Mouse (Mus musculus) right cerebral cortex, postnatal 4 days (tissue): ENCODE measurements around the gene Nlrx1.

Experiments used
- DNase-seq: peaks from one replicate; pipeline ENCODE4 v3.0.0-alpha.2; 2022

The Nlrx1 gene

DNA sequence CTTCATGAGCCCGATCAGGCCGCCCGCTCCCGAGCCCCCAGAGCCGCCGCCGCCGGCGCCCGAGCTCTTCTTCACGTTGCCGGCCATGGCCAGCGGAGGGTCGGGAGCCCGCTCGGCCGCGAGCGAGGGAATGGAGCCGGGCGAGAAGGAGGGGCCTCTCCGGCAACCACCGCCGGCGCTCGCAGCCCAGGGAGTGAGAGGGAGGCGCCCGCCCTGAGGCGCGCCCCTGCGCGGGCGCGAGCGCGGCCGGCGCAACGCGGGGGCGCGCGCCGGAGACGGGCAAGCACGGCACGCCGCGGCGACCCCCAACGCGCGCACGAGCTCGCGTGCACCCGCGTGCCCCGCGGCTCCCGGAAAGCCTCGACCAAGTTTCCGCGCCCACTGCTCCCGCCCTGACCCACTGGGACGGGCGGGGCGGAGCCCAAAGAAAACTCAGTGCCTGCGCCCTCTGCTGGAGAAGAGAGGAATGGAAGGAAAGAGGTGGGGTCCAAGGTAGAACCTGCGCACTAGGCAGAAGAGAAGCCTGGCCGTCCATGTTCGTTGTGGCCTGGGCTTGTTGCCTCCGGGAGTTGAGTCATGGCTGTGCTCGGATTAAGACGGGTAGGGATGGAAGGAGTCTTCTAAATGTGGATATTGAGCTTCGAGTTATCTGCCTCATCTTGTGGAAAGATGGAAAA, 34.5 kb downstream of the Nlrx1 start, which contains the start of gene Cbl:
Gene Cbl, minus strand, starts transcription at position 248 of the 677 bp plus-strand sequence.
- peak; percentile 98 for DNase-seq

DNA sequence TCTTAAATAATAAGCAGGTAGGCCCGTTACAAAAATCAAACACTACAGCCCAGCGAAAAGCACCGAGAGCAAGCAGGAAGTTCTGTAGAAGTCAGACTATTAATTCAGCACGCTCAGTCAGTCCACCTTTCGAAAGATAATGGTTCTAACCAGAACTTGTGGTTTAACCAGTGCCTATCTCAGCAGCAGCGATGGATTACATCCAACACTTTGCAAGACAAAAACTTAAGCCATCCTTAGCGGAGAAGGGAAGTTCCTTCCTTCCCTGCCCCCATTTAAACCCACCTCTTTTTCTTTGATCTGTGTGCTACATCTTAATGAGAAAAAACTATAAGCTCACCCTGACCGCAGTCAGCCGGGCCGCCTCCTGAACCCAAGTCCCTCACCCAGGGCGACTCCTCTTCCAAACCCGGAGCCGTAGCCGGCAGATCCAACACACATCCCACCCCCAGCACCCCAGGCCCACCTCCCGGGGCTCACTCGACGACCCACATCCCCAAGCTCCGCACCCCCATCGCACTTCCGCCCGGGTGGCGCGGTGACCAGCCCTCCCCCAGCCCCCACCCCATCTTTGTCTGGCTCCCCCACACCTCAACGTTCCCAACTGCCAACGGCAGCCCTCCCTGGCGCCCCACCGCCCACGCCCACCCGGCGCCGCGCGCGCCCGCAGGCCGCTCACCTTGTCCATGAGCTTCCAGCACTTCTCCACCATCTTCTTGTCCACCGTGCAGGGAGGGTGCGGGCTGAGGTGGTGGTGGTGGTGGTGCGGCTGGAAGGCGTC, 35.2 kb downstream of the Nlrx1 start:
- no peak for DNase-seq

GRCm38 (mm10) chr9:44231609-44232008, 36.8 kb downstream of the Nlrx1 start:
- DNase-seq, result no peak

GRCm38 (mm10) chr9:44225993-44226392, 42.4 kb downstream of the Nlrx1 start:
- DNase-seq, result no peak

DNA sequence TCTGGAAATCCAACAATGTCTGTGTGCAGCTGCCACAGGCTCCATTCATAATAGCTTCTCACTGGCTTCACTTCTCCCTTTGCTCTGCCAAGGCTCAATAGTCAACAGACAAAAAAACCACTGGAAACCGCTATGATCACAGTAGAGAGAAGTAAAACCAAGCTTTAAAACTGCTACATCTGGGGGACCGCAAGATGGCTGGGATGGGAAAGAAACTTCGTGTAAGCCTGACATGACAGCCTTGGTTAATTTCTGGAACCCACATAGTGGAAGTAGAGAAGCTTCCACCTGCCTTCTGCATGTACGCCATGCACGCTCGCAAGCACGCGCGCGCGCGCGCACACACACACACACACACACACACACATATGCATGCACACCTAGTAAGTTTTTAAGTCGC, 54.9 kb downstream of the Nlrx1 start:
- no peak for DNase-seq

- DNase-seq, result no peak
These were observed 56.0 kb downstream of the Nlrx1 start for GRCm38 (mm10) chr9:44212406-44212805.

GRCm38 (mm10) chr9:44209416-44209815, 59.0 kb downstream of the Nlrx1 start:
- DNase-seq, result no peak

GRCm38 (mm10) chr9:44207840-44208239, 60.6 kb downstream of the Nlrx1 start:
- no peak for DNase-seq
